Mouse (Mus musculus) thymus, adult 2 months (tissue): ENCODE measurements around the gene Sel1l. TPM values are rescaled to one million over a fixed set of nuclear protein-coding genes. Genes with fewer than 3 reads are reported as not detected.

Experiments
- DNase-seq: peaks from one replicate; pipeline ENCODE4 v3.0.0; 2021
- H3K27ac ChIP-seq: fragments of 200-500 bp; 2 replicates; pipeline ENCODE4 v1.5.1; 2012; ENCODE audit warnings: low read length, control low read depth; ENCODE audit not compliant: control insufficient read depth, insufficient read depth
- H3K27me3 ChIP-seq: fragments of 200-500 bp; 2 replicates; pipeline ENCODE4 v1.6.1; 2012; ENCODE audit warnings: mild to moderate bottlenecking, low read length, moderate library complexity, mixed read lengths; ENCODE audit not compliant: control insufficient read depth, insufficient read depth
- H3K36me3 ChIP-seq: fragments of 200-500 bp; 2 replicates; pipeline ENCODE4 v1.6.1; 2012; ENCODE audit warnings: mild to moderate bottlenecking, low read length, moderate library complexity; ENCODE audit not compliant: control insufficient read depth, insufficient read depth
- H3K4me1 ChIP-seq: fragments of 200-500 bp; replicated peaks from 2 replicates; pipeline ENCODE4 v1.6.1; 2012; ENCODE audit warnings: low read length; ENCODE audit not compliant: control insufficient read depth, insufficient read depth
- H3K4me3 ChIP-seq: fragments of 200-500 bp; 2 replicates; pipeline ENCODE4 v1.5.1; 2012; ENCODE audit warnings: mild to moderate bottlenecking, low read length, control low read depth, moderate library complexity; ENCODE audit not compliant: control insufficient read depth, insufficient read depth
- CTCF ChIP-seq: fragments of 200-500 bp; IDR thresholded peaks from 2 replicates; pipeline ENCODE4 v1.5.1; 2012; ENCODE audit warnings: mild to moderate bottlenecking, control low read depth, low read length, moderate library complexity, borderline replicate concordance; ENCODE audit not compliant: control insufficient read depth, poor library complexity, insufficient read depth; ENCODE audit errors: extremely low read depth
- POLR2A ChIP-seq: fragments of 200-500 bp; IDR thresholded peaks from 2 replicates; pipeline ENCODE4 v1.6.1; 2012; ENCODE audit warnings: mild to moderate bottlenecking, low read length, control low read depth, moderate library complexity; ENCODE audit not compliant: control insufficient read depth, poor library complexity, insufficient read depth; ENCODE audit errors: extremely low read depth
- WGBS: fragments of 180-500 bp; shearing (Covaris S2); methylation state at CpG from one replicate; pipeline ENCODE4 v1.1.7; 2018; 5-methylcytosine and 5-hydroxymethylcytosine counted together
- polyA plus RNA-seq: library from polyadenylated mRNA; depleted of rRNA; stranded (reverse); fragments of >200 nt; gene quantifications from 2 replicates; pipeline ENCODE4 v1.2.3, GENCODE M21; 2012; rRNA removed

Sel1l gene
- polyA plus RNA-seq, result 48.5 and 67.6 TPM in 2 replicates

DNA sequence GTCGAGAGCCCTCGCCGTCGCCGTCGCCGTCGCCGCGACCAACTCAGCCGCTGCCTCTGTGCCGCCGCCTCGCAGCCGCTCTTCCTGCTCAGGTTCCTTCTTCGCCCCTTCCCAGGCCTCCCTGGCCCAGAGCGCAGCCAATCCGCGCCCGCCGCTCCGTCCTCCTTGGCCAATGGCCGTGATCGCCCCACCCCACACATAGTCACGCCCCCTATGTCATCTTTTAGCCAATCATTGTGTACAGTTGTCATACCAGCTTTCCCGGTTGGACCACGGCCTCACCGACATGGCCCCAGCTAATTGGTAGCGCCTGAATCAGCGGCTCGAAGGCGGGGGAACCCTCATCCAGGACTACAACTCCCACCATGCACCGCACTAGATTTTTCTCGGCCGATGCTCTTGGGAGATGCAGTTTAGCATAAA is at the start of gene Sel1l:
TSS of gene Sel1l (minus strand) at position 113 of the 423 bp plus-strand sequence.
- under 1% methylated on average over 35 of the region's 35 CpGs for WGBS
- peak within 1 kb of the TSS; percentile 76 for H3K4me3 ChIP-seq
- H3K4me1 ChIP-seq, result peaks cover 3% of the 10 kb centered on the region
- H3K27ac ChIP-seq, result no peak within 1 kb of the TSS
- peak; percentile 99 for DNase-seq
- H3K36me3 ChIP-seq, result no peaks in the 10 kb centered on the region
- H3K27me3 ChIP-seq, result no peaks in the 10 kb centered on the region
- TF ChIP-seq CTCF (no peak), POLR2A (peak; percentile 95)

DNA sequence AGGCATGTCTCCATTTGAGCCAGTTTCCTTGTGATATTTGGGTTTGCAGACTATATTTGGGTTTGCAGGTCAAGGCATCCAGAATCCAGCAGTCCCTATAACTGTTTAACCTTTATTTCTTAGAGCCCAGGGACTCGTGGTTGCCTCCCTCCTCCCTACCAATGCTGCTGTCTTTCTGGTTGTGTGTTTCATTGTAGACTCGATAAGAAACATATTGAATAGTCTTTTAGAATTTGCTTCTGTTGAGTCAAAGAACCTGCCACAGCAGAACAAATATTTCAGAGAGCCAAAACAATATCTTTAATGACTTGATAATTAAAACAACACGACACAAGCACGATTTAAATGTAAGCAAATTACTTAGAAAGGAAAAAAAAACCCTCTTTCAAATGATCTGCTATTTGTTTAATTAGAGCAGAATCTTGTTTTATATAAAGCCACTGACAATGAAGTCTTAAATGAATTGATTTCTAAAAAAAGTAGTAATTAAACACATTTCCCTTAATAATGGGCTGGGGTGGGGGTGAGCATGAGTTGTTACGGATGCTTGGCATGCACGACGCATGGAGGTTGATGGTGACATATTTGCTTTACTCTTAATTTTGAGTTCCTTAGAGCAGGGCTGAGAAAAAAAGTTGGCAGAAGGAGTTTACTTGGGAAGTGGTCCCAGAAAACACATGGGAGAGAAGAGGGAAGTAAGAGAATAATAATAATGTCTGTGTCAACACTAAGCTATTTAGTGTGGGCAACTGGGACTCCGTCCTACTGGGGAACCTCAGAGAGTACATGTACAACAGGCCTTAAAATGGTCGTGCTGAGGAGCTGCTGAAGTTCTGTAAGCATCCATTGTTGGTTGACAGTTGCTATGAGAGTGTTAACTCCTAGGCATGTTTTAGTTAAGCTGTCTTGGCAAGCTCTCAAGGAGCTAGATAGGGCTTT is 43.9 kb upstream of the Sel1l start:
- Histone ChIP-seq H3K4me1 (no peaks in the 10 kb centered on the region), H3K27me3 (no peaks in the 10 kb centered on the region), H3K36me3 (no peaks in the 10 kb centered on the region), H3K27ac (no peak overlapping the region), H3K4me3 (no peak overlapping the region)
- 86% methylated on average over 9 of the region's 9 CpGs for WGBS
- TF ChIP-seq CTCF (no peak), POLR2A (no peak)
- DNase-seq, result no peak

DNA sequence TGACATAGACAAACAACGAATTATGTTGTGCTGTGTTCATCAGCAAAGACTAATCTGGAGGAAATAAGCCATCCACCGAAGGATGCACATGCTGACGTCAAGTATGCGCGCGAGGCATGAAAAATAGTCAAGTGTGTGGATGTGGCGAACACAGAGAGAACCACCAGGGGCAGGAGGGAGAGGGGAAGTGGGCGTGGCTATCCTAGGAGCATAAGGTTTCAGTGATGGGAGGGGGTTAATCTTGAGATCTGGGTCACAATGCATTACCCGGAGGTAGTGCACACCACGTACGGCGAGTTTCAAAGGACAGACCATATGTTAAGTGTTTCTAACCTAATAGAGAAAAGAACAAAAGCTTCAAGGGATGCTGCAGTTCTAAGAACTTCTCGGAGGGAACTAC is 31.5 kb upstream of the Sel1l start:
- Histone ChIP-seq H3K27ac (no peak overlapping the region), H3K36me3 (no peaks in the 10 kb centered on the region), H3K4me1 (no peaks in the 10 kb centered on the region), H3K27me3 (no peaks in the 10 kb centered on the region), H3K4me3 (no peak overlapping the region)
- DNase-seq, result no peak
- TF ChIP-seq POLR2A (no peak), CTCF (no peak)
- 73% methylated on average over 13 of the region's 13 CpGs for WGBS

DNA sequence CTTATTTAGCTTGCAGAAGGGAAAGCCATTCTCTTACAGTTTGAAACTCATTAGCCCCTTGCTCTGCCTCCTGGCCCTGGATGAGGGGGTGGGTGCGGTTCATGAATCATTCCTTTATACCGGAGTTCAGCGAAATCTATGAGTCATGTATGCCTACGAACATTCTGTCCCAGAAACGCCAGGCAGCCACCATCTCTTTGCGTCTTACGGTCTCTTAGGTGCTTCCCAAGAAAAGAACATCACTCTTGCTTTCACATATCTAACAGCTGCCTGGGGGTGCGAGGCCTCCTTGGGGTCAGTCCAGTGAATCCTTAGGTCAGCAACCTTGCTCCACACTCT is 29.9 kb upstream of the Sel1l start:
- no peak overlapping the region for H3K27ac ChIP-seq
- no peaks in the 10 kb centered on the region for H3K36me3 ChIP-seq
- WGBS, result 96% methylated on average over 8 of the region's 8 CpGs
- TF ChIP-seq CTCF, result no peak
- no peak for TF ChIP-seq POLR2A
- no peaks in the 10 kb centered on the region for H3K27me3 ChIP-seq
- no peak for DNase-seq
- H3K4me3 ChIP-seq, result no peak overlapping the region
- no peaks in the 10 kb centered on the region for H3K4me1 ChIP-seq

DNA sequence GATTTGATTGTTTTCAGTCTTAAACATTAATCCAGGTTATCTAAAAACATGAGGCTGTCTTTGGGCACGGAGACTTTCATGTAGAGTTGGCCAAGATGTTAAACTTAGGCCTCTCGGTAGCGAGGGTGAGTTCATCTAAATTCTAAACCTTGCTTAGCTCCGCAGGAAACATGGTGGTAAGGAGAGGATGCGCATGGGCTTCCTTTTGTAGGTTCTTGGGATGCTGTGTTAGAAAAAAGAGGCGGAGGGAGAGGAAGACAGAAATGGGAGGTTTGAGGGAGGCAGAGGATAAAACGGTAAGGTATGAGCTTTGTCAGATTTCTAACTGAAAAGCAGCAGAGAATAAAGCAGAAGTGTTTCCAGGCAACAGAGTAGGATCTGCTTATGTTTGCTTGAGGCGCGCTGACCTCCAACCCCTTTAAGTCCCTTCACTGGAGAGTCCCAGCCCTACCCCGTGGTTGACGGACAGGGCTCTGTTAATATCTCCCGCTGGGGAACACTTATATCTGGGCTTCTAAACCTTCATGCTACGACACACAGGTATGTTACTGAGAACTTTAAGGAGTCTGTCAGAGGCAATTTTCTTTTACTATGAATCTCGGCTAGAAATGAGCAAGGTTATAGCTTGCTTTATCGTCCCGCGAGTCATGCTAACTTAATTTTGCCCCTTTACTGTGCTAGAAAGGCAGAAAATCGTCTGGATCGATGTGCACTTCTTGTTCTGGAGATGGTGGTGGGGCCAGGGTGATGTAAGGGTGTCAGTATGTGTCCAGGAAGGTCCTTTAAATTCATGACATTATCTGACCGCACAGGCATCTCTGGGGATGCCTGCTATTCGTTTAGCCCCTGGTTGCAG is 29.3 kb upstream of the Sel1l start:
- Histone ChIP-seq H3K36me3 (no peaks in the 10 kb centered on the region), H3K27me3 (no peaks in the 10 kb centered on the region), H3K4me3 (no peak overlapping the region), H3K4me1 (no peaks in the 10 kb centered on the region), H3K27ac (no peak overlapping the region)
- DNase-seq, result no peak
- TF ChIP-seq POLR2A (no peak), CTCF (no peak)
- WGBS, result 75% methylated on average over 21 of the region's 21 CpGs

DNA sequence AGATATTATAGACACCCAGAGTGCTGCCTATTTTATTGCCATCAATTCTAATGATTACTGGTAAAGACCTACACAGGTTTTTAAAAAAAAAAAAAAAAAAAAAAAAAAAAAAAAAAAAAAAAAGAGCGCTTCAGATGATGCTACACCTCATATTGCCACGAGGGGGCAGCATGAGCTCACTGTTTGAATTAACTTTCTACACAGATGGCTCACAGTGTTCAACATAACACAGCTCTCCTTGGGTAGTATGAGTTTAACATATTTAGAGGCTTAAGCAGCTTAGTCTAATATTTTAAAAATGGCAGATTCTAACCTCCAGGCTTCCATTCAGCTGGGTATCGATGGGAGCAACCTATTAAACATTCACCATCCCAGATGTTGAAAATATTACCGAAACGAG is 28.7 kb upstream of the Sel1l start:
- H3K4me3 ChIP-seq, result no peak overlapping the region
- peak; percentile 19 for DNase-seq
- WGBS, result 50% methylated on average over 5 of the region's 5 CpGs
- no peaks in the 10 kb centered on the region for H3K4me1 ChIP-seq
- H3K27ac ChIP-seq, result no peak overlapping the region
- TF ChIP-seq CTCF, result no peak
- no peak for TF ChIP-seq POLR2A
- H3K27me3 ChIP-seq, result no peaks in the 10 kb centered on the region
- H3K36me3 ChIP-seq, result no peaks in the 10 kb centered on the region
